Mouse (Mus musculus) MEL (cell line): ENCODE results near the gene Naa50. TPM values are rescaled to one million over a fixed set of nuclear protein-coding genes. Genes with fewer than 3 reads are reported as not detected.
A peak's percentile ranks its signal among the peaks of the same experiment; 100 is the strongest.

ENCODE experiments used
- DNase-seq: peaks from one replicate; pipeline ENCODE4 v3.0.0; 2011; ENCODE audit warnings: low read depth, low spot score
- H3K27ac ChIP-seq: 2 replicates; pipeline ENCODE4 v1.5.1; 2012; ENCODE audit warnings: low read depth, mild to moderate bottlenecking, control low read depth, low read length, moderate library complexity; ENCODE audit not compliant: control insufficient read depth
- H3K27me3 ChIP-seq, 2 experiments: fragments of 150-350 bp in 1 of 2; sonication (generic) in 1 of 2; 2 replicates each; pipeline ENCODE4 v1.6.1; 2012; ENCODE audit warnings: low read length in 2 of 2, mild to moderate bottlenecking in 2 of 2, improper control_type of control experiment in 1 of 2, moderate library complexity in 1 of 2; ENCODE audit not compliant: insufficient read depth in 2 of 2, control insufficient read depth in 1 of 2
- H3K36me3 ChIP-seq, 2 experiments: 2 replicates each; pipeline ENCODE4 v1.6.1; 2012 to 2014; ENCODE audit warnings: low read length in 2 of 2, improper control_type of control experiment in 1 of 2, inconsistent platforms in 1 of 2, mild to moderate bottlenecking in 1 of 2; ENCODE audit not compliant: insufficient read depth in 2 of 2, control insufficient read depth in 1 of 2
- H3K4me1 ChIP-seq, 2 experiments: fragments of 150-350 bp in 1 of 2; sonication (generic) in 1 of 2; 2 replicates each; pipeline ENCODE4 v1.6.1; 2012; ENCODE audit warnings: low read length in 2 of 2, improper control_type of control experiment in 1 of 2, mild to moderate bottlenecking in 1 of 2; ENCODE audit not compliant: insufficient read depth in 2 of 2, control insufficient read depth in 1 of 2
- H3K4me3 ChIP-seq, 2 experiments: fragments of 150-350 bp in 1 of 2; sonication (generic) in 1 of 2; 2 replicates each; pipeline ENCODE4 v1.5.1; 2012; ENCODE audit warnings: low read depth in 2 of 2, low read length in 2 of 2, mild to moderate bottlenecking in 2 of 2, moderate library complexity in 2 of 2, control low read depth in 1 of 2, improper control_type of control experiment in 1 of 2; ENCODE audit not compliant: control insufficient read depth in 1 of 2, insufficient read depth in 1 of 2
- H3K79me2 ChIP-seq: 2 replicates; pipeline ENCODE4 v1.6.1; 2012; ENCODE audit warnings: mild to moderate bottlenecking, low read length, moderate library complexity; ENCODE audit not compliant: control insufficient read depth, poor library complexity, insufficient read depth
- H3K9ac ChIP-seq: 2 replicates; pipeline ENCODE4 v1.6.1; 2012; ENCODE audit warnings: low read depth, mild to moderate bottlenecking, control low read depth, low read length, moderate library complexity; ENCODE audit not compliant: control insufficient read depth, poor library complexity, severe bottlenecking
- H3K9me3 ChIP-seq: fragments of 150-350 bp; sonication (generic); replicated peaks from 2 replicates; pipeline ENCODE4 v1.6.1; 2012; ENCODE audit warnings: mild to moderate bottlenecking, low read length, improper control_type of control experiment, moderate library complexity; ENCODE audit not compliant: insufficient read depth
- CHD2 ChIP-seq: IDR thresholded peaks from 2 replicates; pipeline ENCODE4 v1.6.1; 2011; ENCODE audit warnings: low read length, improper control_type of control experiment
- ELF1 ChIP-seq: IDR thresholded peaks from 2 replicates; pipeline ENCODE4 v1.6.1; 2014; ENCODE audit warnings: low read depth, mild to moderate bottlenecking, inconsistent platforms, low read length, improper control_type of control experiment, moderate library complexity
- ETS1 ChIP-seq: IDR thresholded peaks from 2 replicates; pipeline ENCODE4 v1.6.1; 2012; ENCODE audit warnings: low read depth, mild to moderate bottlenecking, inconsistent platforms, low read length, improper control_type of control experiment, moderate library complexity
- GABPA ChIP-seq: IDR thresholded peaks from 2 replicates; pipeline ENCODE4 v1.6.1; 2012; ENCODE audit warnings: low read depth, mild to moderate bottlenecking, inconsistent platforms, low read length, improper control_type of control experiment, moderate library complexity
- GATA1 ChIP-seq: IDR thresholded peaks from 2 replicates; pipeline ENCODE4 v1.6.1; 2011; ENCODE audit warnings: low read depth, low read length, improper control_type of control experiment
- HCFC1 ChIP-seq: IDR thresholded peaks from 2 replicates; pipeline ENCODE4 v1.6.1; 2012; ENCODE audit warnings: low read depth, mild to moderate bottlenecking, inconsistent platforms, low read length, improper control_type of control experiment, moderate library complexity
- KAT2A ChIP-seq: conservative IDR thresholded peaks from 2 replicates; pipeline ENCODE4 v1.6.1; 2012; ENCODE audit warnings: low read depth, low read length, improper control_type of control experiment, inconsistent platforms
- MAX ChIP-seq: IDR thresholded peaks from 2 replicates; pipeline ENCODE4 v1.6.1; 2011; ENCODE audit warnings: low read length, improper control_type of control experiment
- MAZ ChIP-seq: IDR thresholded peaks from 2 replicates; pipeline ENCODE4 v1.6.1; 2012; ENCODE audit warnings: low read depth, mild to moderate bottlenecking, inconsistent platforms, low read length, improper control_type of control experiment
- MYB ChIP-seq: IDR thresholded peaks from 2 replicates; pipeline ENCODE4 v1.6.1; 2011; ENCODE audit warnings: mild to moderate bottlenecking, low read depth, low read length, improper control_type of control experiment
- MYC ChIP-seq: IDR thresholded peaks from 2 replicates; pipeline ENCODE4 v1.6.1; 2011; ENCODE audit warnings: low read depth, mild to moderate bottlenecking, low read length, improper control_type of control experiment, moderate library complexity
- NELFE ChIP-seq: IDR thresholded peaks from 2 replicates; pipeline ENCODE4 v1.6.1; 2011; ENCODE audit warnings: low read depth, low read length, improper control_type of control experiment
- POLR2AphosphoS2 ChIP-seq: IDR thresholded peaks from 2 replicates; pipeline ENCODE4 v1.6.1; 2011; ENCODE audit warnings: low read length, improper control_type of control experiment
- RCOR1 ChIP-seq: IDR thresholded peaks from 2 replicates; pipeline ENCODE4 v1.6.1; 2012; ENCODE audit warnings: low read depth, mild to moderate bottlenecking, inconsistent platforms, low read length, improper control_type of control experiment
- SMC3 ChIP-seq: IDR thresholded peaks from 2 replicates; pipeline ENCODE4 v1.6.1; 2011; ENCODE audit warnings: low read depth, low read length, improper control_type of control experiment
- TAL1 ChIP-seq: IDR thresholded peaks from 2 replicates; pipeline ENCODE4 v1.6.1; 2012; ENCODE audit warnings: mild to moderate bottlenecking, inconsistent platforms, low read length, moderate library complexity, mixed read lengths
- TBP ChIP-seq: IDR thresholded peaks from 2 replicates; pipeline ENCODE4 v1.8.0; 2011; ENCODE audit warnings: low read depth, low read length, improper control_type of control experiment
- TCF12 ChIP-seq: IDR thresholded peaks from 2 replicates; pipeline ENCODE4 v1.6.1; 2014; ENCODE audit warnings: low read depth, mild to moderate bottlenecking, inconsistent platforms, low read length, improper control_type of control experiment, moderate library complexity
- USF1 ChIP-seq: IDR thresholded peaks from 2 replicates; pipeline ENCODE4 v1.6.1; 2014; ENCODE audit warnings: low read depth, mild to moderate bottlenecking, inconsistent platforms, low read length, improper control_type of control experiment, moderate library complexity
- USF2 ChIP-seq, 2 experiments: IDR thresholded peaks; 2 replicates each; pipeline ENCODE4 v1.6.1; 2011 to 2012; ENCODE audit warnings: improper control_type of control experiment in 2 of 2, low read length in 2 of 2, borderline replicate concordance in 1 of 2, inconsistent platforms in 1 of 2, low read depth in 1 of 2, mild to moderate bottlenecking in 1 of 2; ENCODE audit not compliant: insufficient read depth in 1 of 2
- ZC3H11A ChIP-seq: IDR thresholded peaks from 2 replicates; pipeline ENCODE4 v1.6.1; 2012; ENCODE audit warnings: low read depth, mild to moderate bottlenecking, inconsistent platforms, low read length, improper control_type of control experiment
- polyA plus RNA-seq, 2 experiments: library from polyadenylated mRNA; stranded (reverse) in 1 of 2; unstranded in 1 of 2; fragments of >175 nt in 1 of 2; fragments of >200 nt in 1 of 2; gene quantifications; 2 replicates each; pipeline versions ENCODE4 v1.2.1 to v1.2.4; 2012; ENCODE audit warnings: low replicate concordance in 2 of 2, low read depth in 1 of 2; ENCODE audit not compliant: insufficient read length in 2 of 2, insufficient read depth in 1 of 2, missing spikeins in 1 of 2
- total RNA-seq: library from RNA; depleted of rRNA; stranded (reverse); fragments of 300-350 nt; gene quantifications from 2 replicates; pipeline ENCODE4 v1.2.3, GENCODE M21; 2012

The Naa50 gene
- total and polyA plus RNA-seq, 3 experiments: 52.1 to 204 (median 90.4) TPM

DNA sequence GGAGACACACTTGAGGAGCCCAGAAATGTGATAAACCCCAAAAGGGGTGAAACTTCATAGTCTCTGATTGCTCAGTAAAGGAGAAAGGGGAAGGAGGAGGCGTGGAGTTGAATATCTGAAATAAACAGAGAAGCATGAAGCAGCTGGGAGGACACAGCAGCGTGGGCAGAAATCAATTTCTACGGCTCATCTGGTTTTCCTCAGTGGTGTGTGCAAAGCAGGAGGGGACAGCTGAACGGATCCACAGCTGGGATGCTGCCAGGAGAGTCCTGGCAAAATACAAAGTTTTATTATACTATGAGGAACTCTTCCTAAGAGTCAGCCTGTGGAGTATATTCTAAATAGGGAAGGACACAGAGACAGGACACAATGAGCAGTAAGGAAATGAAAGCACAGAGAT lies 30.6 kb upstream of the Naa50 start:
- TF ChIP-seq ETS1 (no peak), TBP (no peak), TCF12 (no peak), MAZ (no peak), SMC3 (no peak), HCFC1 (no peak), GABPA (no peak), KAT2A (no peak), TAL1 (no peak), ZC3H11A (no peak), GATA1 (no peak), CHD2 (no peak), MAX (no peak), NELFE (no peak), MYB (no peak), MYC (no peak), USF2 (IDR thresholded peaks at IDR 0.05; ENCODE audit: borderline replicate concordance in 1 of 2, insufficient read depth in 1 of 2, low read depth in 1 of 2, low read length in 2 of 2) (no peak), RCOR1 (no peak), ELF1 (no peak)
- Histone ChIP-seq H3K4me3 (no peak overlapping the region), H3K4me1 (no peaks in the 10 kb centered on the region), H3K79me2 (no peaks in the 10 kb centered on the region), H3K9ac (no peak overlapping the region), H3K27ac (no peak overlapping the region), H3K36me3 (peaks cover 0 to 6% of the 10 kb centered on the region in 2 experiments; a peak in 2 of 4 replicates), H3K9me3 (no peaks in the 10 kb centered on the region), H3K27me3 (no peaks in the 10 kb centered on the region)
- peak; percentile 24 for DNase-seq

DNA sequence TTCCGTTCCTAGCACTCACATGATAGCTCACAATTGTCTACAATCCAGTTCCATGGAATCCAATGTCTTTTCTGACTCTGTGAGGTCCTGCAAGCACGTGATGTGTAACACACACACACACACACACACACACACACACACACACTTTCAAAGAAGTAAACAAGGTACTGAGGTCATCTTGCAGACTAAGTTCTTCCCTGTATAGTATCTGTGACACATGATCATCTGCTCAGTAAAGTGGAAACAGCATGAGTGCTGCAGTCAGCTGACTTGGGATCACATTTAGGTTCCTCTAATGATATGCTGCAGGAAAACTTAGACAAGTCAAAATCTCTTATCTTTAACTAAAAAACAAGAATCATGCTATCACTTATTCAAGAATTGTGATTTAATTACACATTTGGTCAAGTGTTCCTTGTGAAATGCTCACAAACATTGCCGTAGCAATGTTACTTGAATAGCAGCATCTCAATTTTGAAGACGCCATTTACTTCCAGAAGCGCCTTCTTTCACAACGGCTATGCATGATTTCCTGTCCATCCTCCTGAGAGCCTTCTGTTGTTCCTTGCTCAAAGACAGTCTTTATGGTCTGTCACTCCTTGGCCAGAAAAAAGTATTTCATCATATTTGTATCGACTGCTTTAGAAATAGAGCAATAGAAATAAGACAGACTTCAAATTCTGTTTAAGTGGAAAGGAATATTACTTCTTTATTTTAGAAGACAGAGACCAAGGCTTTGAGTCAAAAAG lies 19.7 kb upstream of the Naa50 start:
- no peaks in the 10 kb centered on the region; a peak in 1 of 4 replicates for H3K36me3 ChIP-seq
- H3K27me3 ChIP-seq: no peaks in the 10 kb centered on the region
- H3K9me3 ChIP-seq: no peaks in the 10 kb centered on the region
- no peak overlapping the region for H3K9ac ChIP-seq
- TF ChIP-seq USF1 (peak; percentile 25; the same call in 1 of the 2 replicates), POLR2AphosphoS2 (no peak)
- H3K79me2 ChIP-seq: no peaks in the 10 kb centered on the region
- H3K27ac ChIP-seq: no peak overlapping the region
- DNase-seq: no peak
- H3K4me1 ChIP-seq: no peaks in the 10 kb centered on the region
- no peak overlapping the region for H3K4me3 ChIP-seq
